Mouse (Mus musculus): ENCODE measurements around the gene Crb3.

DNA sequence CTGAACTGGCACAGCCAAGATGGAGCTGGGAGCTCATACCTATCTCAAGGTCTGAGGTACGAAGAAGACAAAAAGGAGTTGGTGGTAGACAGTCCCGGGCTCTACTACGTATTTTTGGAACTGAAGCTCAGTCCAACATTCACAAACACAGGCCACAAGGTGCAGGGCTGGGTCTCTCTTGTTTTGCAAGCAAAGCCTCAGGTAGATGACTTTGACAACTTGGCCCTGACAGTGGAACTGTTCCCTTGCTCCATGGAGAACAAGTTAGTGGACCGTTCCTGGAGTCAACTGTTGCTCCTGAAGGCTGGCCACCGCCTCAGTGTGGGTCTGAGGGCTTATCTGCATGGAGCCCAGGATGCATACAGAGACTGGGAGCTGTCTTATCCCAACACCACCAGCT, 48.2 kb downstream of the Crb3 start:
- TF ChIP-seq EP300 (optimal IDR thresholded peaks at IDR 0.05): no peak
- no peak for TF ChIP-seq CTCF (IDR thresholded peaks at IDR 0.05; ENCODE audit: low read depth)
